Mouse (Mus musculus) C2C12 (cell line): ENCODE measurements at regions not wholly inside any gene's neighbourhood (a gene's known extent, or its start where the extent isn't known, plus 50 kb on each side); places are given as distances from the start of the nearest gene placed in this dataset.

ENCODE experiments used
- CEBPB ChIP-seq: IDR thresholded peaks from one replicate; pipeline ENCODE4 v1.6.1; 2011; ENCODE audit warnings: low read depth, mild to moderate bottlenecking, control low read depth, moderate library complexity
- CTCF ChIP-seq: IDR thresholded peaks from one replicate; pipeline ENCODE4 v1.5.1; 2011; ENCODE audit not compliant: control insufficient read depth, insufficient read depth, insufficient read length
- MAX ChIP-seq: IDR thresholded peaks from one replicate; pipeline ENCODE4 v1.6.1; 2011; ENCODE audit warnings: mild to moderate bottlenecking, control low read depth
- MYOD1 ChIP-seq: IDR thresholded peaks from one replicate; pipeline ENCODE4 v1.6.1; 2011; ENCODE audit warnings: low read depth; ENCODE audit not compliant: control insufficient read depth, insufficient read length

- TF ChIP-seq CTCF (no peak), MYOD1 (no peak), MAX (no peak), CEBPB (no peak)
These were observed 126.6 kb upstream of the Rfx3 start for GRCm38 (mm10) chr19:28137581-28137980.
